Mouse (Mus musculus): ENCODE measurements around the gene Troap. TPM values are rescaled to one million over a fixed set of nuclear protein-coding genes. Genes with fewer than 3 reads are reported as not detected.

Troap gene
- polyA plus RNA-seq, 1 experiment from 2014 or later = 13.3 TPM

GRCm38 (mm10) chr15:99113396-99113975 is 39.1 kb downstream of the Troap start:
- no peak for ATAC-seq (ENCODE audit: low read depth)
- Histone ChIP-seq H3K27me3 (ENCODE audit: control insufficient read depth, insufficient read depth, low read depth, low read length) (no peaks in the 10 kb centered on the region), H3K9me3 (replicated peaks; ENCODE audit: control insufficient read depth, low read length) (no peaks in the 10 kb centered on the region), H3K36me3 (ENCODE audit: control insufficient read depth, insufficient read depth) (no peaks in the 10 kb centered on the region), H3K4me1 (ENCODE audit: control insufficient read depth, low read depth, low read length) (no peaks in the 10 kb centered on the region; the same call in none of the 2 replicates), H3K27ac (ENCODE audit: low read length) (no peak overlapping the region), H3K4me2 (ENCODE audit: low read depth, low read length) (peak overlapping the region; percentile 49), H3K4me3 (ENCODE audit: low read depth, low read length) (no peak overlapping the region), H3K9ac (ENCODE audit: low read depth, low read length) (no peak overlapping the region)
- WGBS (ENCODE audit: insufficient replicate concordance) = 5% methylated on average over 9 of the region's 9 CpGs

- 40% methylated on average over 14 of the region's 14 CpGs for WGBS (ENCODE audit: insufficient replicate concordance)
- no peaks in the 10 kb centered on the region for H3K27me3 ChIP-seq (ENCODE audit: control insufficient read depth, insufficient read depth, low read depth, low read length)
- H3K4me2 ChIP-seq (ENCODE audit: low read depth, low read length) = no peak overlapping the region
- no peak overlapping the region for H3K4me3 ChIP-seq (ENCODE audit: low read depth, low read length)
- ATAC-seq (ENCODE audit: low read depth) = no peak
- no peak overlapping the region for H3K27ac ChIP-seq (ENCODE audit: low read length)
- no peaks in the 10 kb centered on the region for H3K36me3 ChIP-seq (ENCODE audit: control insufficient read depth, insufficient read depth)
- no peaks in the 10 kb centered on the region for H3K9me3 ChIP-seq (replicated peaks; ENCODE audit: control insufficient read depth, low read length)
- no peaks in the 10 kb centered on the region; the same call in none of the 2 replicates for H3K4me1 ChIP-seq (ENCODE audit: control insufficient read depth, low read depth, low read length)
- H3K9ac ChIP-seq (ENCODE audit: low read depth, low read length) = no peak overlapping the region
These were observed 40.1 kb downstream of the Troap start for GRCm38 (mm10) chr15:99114312-99115064.

DNA sequence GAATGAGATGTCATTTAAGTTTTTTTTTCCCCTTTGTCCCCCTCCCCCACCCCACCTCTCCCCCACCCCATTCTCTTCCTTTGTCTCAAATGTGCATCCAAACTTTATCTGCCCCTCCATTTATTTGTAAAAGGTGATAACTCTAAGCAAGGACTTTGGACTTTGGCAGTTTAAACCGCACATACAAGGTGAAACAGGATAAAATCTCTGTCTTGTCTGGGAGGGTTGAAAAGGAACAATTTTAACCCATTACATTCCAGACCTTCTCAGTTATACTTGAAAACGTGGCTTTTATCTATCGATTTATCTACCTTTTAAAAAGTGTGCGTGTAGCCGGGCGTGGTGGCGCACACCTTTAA is 40.7 kb downstream of the Troap start:
- Histone ChIP-seq H3K4me1 (ENCODE audit: control insufficient read depth, low read depth, low read length) (no peaks in the 10 kb centered on the region; the same call in none of the 2 replicates), H3K4me3 (ENCODE audit: low read depth, low read length) (no peak overlapping the region), H3K27ac (ENCODE audit: low read length) (no peak overlapping the region), H3K27me3 (ENCODE audit: control insufficient read depth, insufficient read depth, low read depth, low read length) (no peaks in the 10 kb centered on the region), H3K9me3 (replicated peaks; ENCODE audit: control insufficient read depth, low read length) (no peaks in the 10 kb centered on the region), H3K9ac (ENCODE audit: low read depth, low read length) (no peak overlapping the region), H3K36me3 (ENCODE audit: control insufficient read depth, insufficient read depth) (no peaks in the 10 kb centered on the region), H3K4me2 (ENCODE audit: low read depth, low read length) (no peak overlapping the region)
- 41% methylated on average over 7 of the region's 7 CpGs for WGBS (ENCODE audit: insufficient replicate concordance)
- ATAC-seq (ENCODE audit: low read depth) = no peak

DNA sequence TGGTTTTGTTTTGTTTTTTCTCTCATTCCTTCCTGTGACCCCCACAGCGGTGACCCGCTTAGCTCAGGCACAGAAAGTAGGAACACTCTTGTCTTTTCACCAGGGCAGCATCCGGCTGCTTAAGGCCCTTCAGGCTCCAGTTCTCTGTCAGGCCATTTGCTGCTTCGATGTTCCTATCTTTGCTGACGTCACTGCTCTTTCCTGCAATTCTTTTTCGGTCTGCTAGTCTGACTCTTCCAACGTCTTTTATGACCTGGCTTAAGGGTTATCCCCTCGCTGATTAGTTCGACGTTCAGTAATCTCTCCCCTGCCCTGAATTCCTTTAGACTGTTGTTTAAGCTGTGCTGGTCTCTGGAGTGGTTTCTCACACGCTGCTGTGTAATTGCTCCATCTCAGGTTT is 42.2 kb downstream of the Troap start:
- Histone ChIP-seq H3K9me3 (replicated peaks; ENCODE audit: control insufficient read depth, low read length) (no peaks in the 10 kb centered on the region), H3K4me2 (ENCODE audit: low read depth, low read length) (no peak overlapping the region), H3K4me1 (ENCODE audit: control insufficient read depth, low read depth, low read length) (no peaks in the 10 kb centered on the region; the same call in none of the 2 replicates), H3K4me3 (ENCODE audit: low read depth, low read length) (no peak overlapping the region), H3K27me3 (ENCODE audit: control insufficient read depth, insufficient read depth, low read depth, low read length) (no peaks in the 10 kb centered on the region), H3K9ac (ENCODE audit: low read depth, low read length) (no peak overlapping the region), H3K36me3 (ENCODE audit: control insufficient read depth, insufficient read depth) (no peaks in the 10 kb centered on the region), H3K27ac (ENCODE audit: low read length) (no peak overlapping the region)
- WGBS (ENCODE audit: insufficient replicate concordance) = 29% methylated on average over 11 of the region's 11 CpGs
- ATAC-seq (ENCODE audit: low read depth) = peak; percentile 48

DNA sequence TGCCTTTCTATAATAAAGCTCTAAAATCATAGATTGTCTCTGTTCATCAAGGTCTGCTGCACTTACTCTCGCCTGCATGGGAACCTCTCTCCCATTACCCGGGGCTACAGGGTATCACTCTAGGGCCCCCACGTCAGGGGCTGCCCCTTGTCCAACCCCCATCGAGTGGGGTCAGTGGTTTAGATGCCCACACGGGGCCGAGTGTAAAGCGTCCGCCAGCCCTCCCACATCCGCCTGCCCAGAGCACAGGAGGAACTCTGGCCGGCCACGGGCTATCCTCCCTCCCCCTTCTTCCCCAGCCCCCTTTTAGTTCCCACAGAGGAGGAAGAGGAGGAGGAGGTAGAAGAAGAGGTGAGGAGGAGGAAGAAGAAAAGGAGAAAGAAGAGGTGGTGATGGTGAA is 46.4 kb downstream of the Troap start:
- H3K36me3 ChIP-seq (ENCODE audit: control insufficient read depth, insufficient read depth) = no peaks in the 10 kb centered on the region
- peaks cover 3% of the 10 kb centered on the region for H3K27me3 ChIP-seq (ENCODE audit: control insufficient read depth, insufficient read depth, low read depth, low read length)
- 8% methylated on average over 11 of the region's 11 CpGs for WGBS (ENCODE audit: insufficient replicate concordance)
- ATAC-seq (ENCODE audit: low read depth) = no peak
- H3K4me1 ChIP-seq (ENCODE audit: control insufficient read depth, low read depth, low read length) = peaks cover 2% of the 10 kb centered on the region
- H3K4me3 ChIP-seq (ENCODE audit: low read depth, low read length) = no peak overlapping the region
- no peaks in the 10 kb centered on the region for H3K9me3 ChIP-seq (replicated peaks; ENCODE audit: control insufficient read depth, low read length)
- no peak overlapping the region for H3K27ac ChIP-seq (ENCODE audit: low read length)
- no peak overlapping the region for H3K4me2 ChIP-seq (ENCODE audit: low read depth, low read length)
- H3K9ac ChIP-seq (ENCODE audit: low read depth, low read length) = no peak overlapping the region

GRCm38 (mm10) chr15:99122642-99123041 is 48.3 kb downstream of the Troap start:
- no peak overlapping the region for H3K4me3 ChIP-seq (ENCODE audit: low read depth, low read length)
- H3K36me3 ChIP-seq (ENCODE audit: control insufficient read depth, insufficient read depth) = no peaks in the 10 kb centered on the region
- no peak overlapping the region for H3K9ac ChIP-seq (ENCODE audit: low read depth, low read length)
- H3K4me1 ChIP-seq (ENCODE audit: control insufficient read depth, low read depth, low read length) = peaks cover 3% of the 10 kb centered on the region
- WGBS (ENCODE audit: insufficient replicate concordance) = 45% methylated on average over 2 of the region's 2 CpGs
- H3K27ac ChIP-seq (ENCODE audit: low read length) = no peak overlapping the region
- H3K4me2 ChIP-seq (ENCODE audit: low read depth, low read length) = no peak overlapping the region
- H3K27me3 ChIP-seq (ENCODE audit: control insufficient read depth, insufficient read depth, low read depth, low read length) = peaks cover 11% of the 10 kb centered on the region
- no peaks in the 10 kb centered on the region for H3K9me3 ChIP-seq (replicated peaks; ENCODE audit: control insufficient read depth, low read length)
- ATAC-seq (ENCODE audit: low read depth) = no peak

DNA sequence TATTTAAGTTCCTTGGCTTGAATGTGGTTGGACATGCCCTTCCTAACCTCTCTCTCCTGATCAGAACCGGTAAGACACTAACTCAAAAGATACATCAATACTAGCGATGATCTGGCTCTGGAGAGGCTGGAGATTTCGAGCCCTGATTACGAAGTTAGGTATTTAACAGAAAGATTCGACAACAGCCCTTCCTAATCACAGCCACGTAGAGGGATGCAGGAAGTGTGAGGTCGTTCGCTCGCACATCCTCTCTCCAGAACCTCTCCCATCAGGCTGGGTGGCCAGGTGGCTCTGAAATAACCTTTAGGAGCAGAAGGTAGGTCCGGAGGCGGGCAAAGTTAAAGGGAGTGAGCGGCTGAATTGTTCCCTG is 51.3 kb downstream of the Troap start, which contains the start of gene Spats2:
TSS of gene Spats2 (plus strand) at position 206 of the 370 bp plus-strand sequence.
- Histone ChIP-seq H3K4me1 (ENCODE audit: control insufficient read depth, low read depth, low read length) (peaks cover 3% of the 10 kb centered on the region), H3K9me3 (replicated peaks; ENCODE audit: control insufficient read depth, low read length) (no peaks in the 10 kb centered on the region), H3K27me3 (ENCODE audit: control insufficient read depth, insufficient read depth, low read depth, low read length) (peaks cover 11% of the 10 kb centered on the region), H3K36me3 (ENCODE audit: control insufficient read depth, insufficient read depth) (no peaks in the 10 kb centered on the region), H3K9ac (ENCODE audit: low read depth, low read length) (peak within 1 kb of the TSS; percentile 75), H3K4me3 (ENCODE audit: low read depth, low read length) (peak within 1 kb of the TSS; percentile 71), H3K27ac (ENCODE audit: low read length) (peak within 1 kb of the TSS; percentile 76), H3K4me2 (ENCODE audit: low read depth, low read length) (peak within 1 kb of the TSS; percentile 86)
- WGBS (ENCODE audit: insufficient replicate concordance) = 2% methylated on average over 12 of the region's 12 CpGs
- ATAC-seq (ENCODE audit: low read depth) = no peak; the same call in 1 of the 2 replicates

GRCm38 (mm10) chr15:99126081-99126815 is 51.9 kb downstream of the Troap start:
- Histone ChIP-seq H3K27ac (ENCODE audit: low read length) (peak overlapping the region; percentile 76), H3K4me3 (ENCODE audit: low read depth, low read length) (peak overlapping the region; percentile 71), H3K36me3 (ENCODE audit: control insufficient read depth, insufficient read depth) (no peaks in the 10 kb centered on the region), H3K4me2 (ENCODE audit: low read depth, low read length) (peak overlapping the region; percentile 86), H3K9me3 (replicated peaks; ENCODE audit: control insufficient read depth, low read length) (no peaks in the 10 kb centered on the region), H3K27me3 (ENCODE audit: control insufficient read depth, insufficient read depth, low read depth, low read length) (peaks cover 11% of the 10 kb centered on the region), H3K9ac (ENCODE audit: low read depth, low read length) (peak overlapping the region; percentile 75), H3K4me1 (ENCODE audit: control insufficient read depth, low read depth, low read length) (peaks cover 3% of the 10 kb centered on the region)
- under 1% methylated on average over 96 of the region's 115 CpGs for WGBS (ENCODE audit: insufficient replicate concordance)
- ATAC-seq (ENCODE audit: low read depth) = peak; percentile 72

Measured in liver, embryonic 16.5 days (tissue).